Mouse (Mus musculus) hindbrain, embryonic 11.5 days (tissue): Measurements from ENCODE around the gene Lrpprc. TPM values are rescaled to one million over a fixed set of nuclear protein-coding genes. Genes with fewer than 3 reads are reported as not detected.

Experiments
- ATAC-seq: fragments of 200-750 bp; cut with Nextera tagmentation; 2 replicates; pipeline ENCODE4 v1.8.0; 2017; ENCODE audit warnings: mild to moderate bottlenecking, moderate TSS enrichment, moderate library complexity; ENCODE audit not compliant: low FRiP score
- DNase-seq: peaks from one replicate; pipeline ENCODE4 v3.0.0-alpha.2; 2015; ENCODE audit warnings: low spot score
- H3K27ac ChIP-seq: fragments of 300-500 bp; sonication (generic); 2 replicates; pipeline ENCODE4 v1.5.1; 2014; ENCODE audit warnings: mild to moderate bottlenecking, low read depth, low read length
- H3K27me3 ChIP-seq: fragments of 300-500 bp; sonication (generic); 2 replicates; pipeline ENCODE4 v1.6.1; 2014; ENCODE audit warnings: mild to moderate bottlenecking, low read length, moderate library complexity, mixed read lengths; ENCODE audit not compliant: control insufficient read depth, insufficient read depth
- H3K36me3 ChIP-seq: fragments of 300-500 bp; sonication (generic); 2 replicates; pipeline ENCODE4 v1.6.1; 2014; ENCODE audit warnings: mild to moderate bottlenecking, low read length, moderate library complexity, mixed read lengths; ENCODE audit not compliant: control insufficient read depth, insufficient read depth
- H3K4me1 ChIP-seq: fragments of 300-500 bp; sonication (generic); replicated peaks from 2 replicates; pipeline ENCODE4 v1.6.1; 2014; ENCODE audit warnings: low read length, mixed read lengths; ENCODE audit not compliant: control insufficient read depth, insufficient read depth
- H3K4me2 ChIP-seq: fragments of 300-500 bp; sonication (generic); replicated peaks from 2 replicates; pipeline ENCODE4 v1.6.1; 2014; ENCODE audit warnings: mild to moderate bottlenecking, low read depth, low read length
- H3K4me3 ChIP-seq: fragments of 300-500 bp; sonication (generic); 2 replicates; pipeline ENCODE4 v1.5.1; 2014; ENCODE audit warnings: low read depth, low read length
- H3K9ac ChIP-seq: fragments of 300-500 bp; sonication (generic); 2 replicates; pipeline ENCODE4 v1.6.1; 2014; ENCODE audit warnings: low read depth, low read length
- H3K9me3 ChIP-seq: fragments of 300-500 bp; sonication (generic); 2 replicates; pipeline ENCODE4 v1.6.1; 2016; ENCODE audit warnings: low read length; ENCODE audit not compliant: control insufficient read depth
- WGBS: fragments of 180-500 bp; shearing (Covaris S2); extraction: QIAGEN DNeasy Blood & Tissue Kit; methylation state at CpG from one replicate; pipeline ENCODE4 v1.1.7; 2014; 5-methylcytosine and 5-hydroxymethylcytosine counted together
- polyA plus RNA-seq: library from polyadenylated mRNA; unstranded; fragments of >200 nt; fragmentation: Nextera tagmentation; extraction: Ambion mirVana; gene quantifications from 2 replicates; pipeline ENCODE4 v1.2.1, GENCODE M21; 2014

Lrpprc gene
- polyA plus RNA-seq, 1 experiment from 2014 or later = 50.8 TPM

DNA sequence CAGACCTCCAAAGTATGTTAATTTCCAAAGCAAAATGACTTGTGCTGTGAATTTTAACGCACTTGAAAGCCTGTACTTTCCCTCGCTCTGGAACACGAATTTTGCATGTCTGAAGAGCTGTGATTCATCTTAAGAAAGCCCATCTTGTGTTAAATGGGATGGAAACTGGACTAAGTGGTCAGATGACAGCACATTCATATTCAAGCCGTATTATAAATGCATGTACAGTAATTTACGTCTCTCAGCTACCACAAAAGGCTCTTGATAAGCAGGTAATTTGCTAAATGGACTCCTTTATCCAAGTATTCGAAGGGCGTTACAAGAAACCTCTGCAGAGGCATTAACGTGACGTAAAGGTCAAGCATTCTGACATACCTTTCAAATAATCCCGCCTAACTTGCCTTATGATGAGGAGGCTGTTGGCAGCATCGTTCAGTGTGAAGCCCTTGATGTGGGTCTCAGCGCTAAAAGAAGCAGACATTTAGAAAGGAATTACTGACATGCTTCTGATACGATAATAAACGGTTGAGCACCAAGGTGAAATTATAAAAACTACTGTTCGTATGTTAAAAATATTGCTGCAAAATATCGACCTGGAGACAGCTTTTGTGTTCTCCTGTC lies 74.2 kb downstream of the Lrpprc start:
- 69% methylated on average over 16 of the region's 16 CpGs for WGBS
- Histone ChIP-seq H3K27me3 (no peaks in the 10 kb centered on the region), H3K9me3 (no peaks in the 10 kb centered on the region), H3K9ac (no peak overlapping the region), H3K4me1 (0 out of 2 replicates have a peak, but pooled peaks cover 2% of the 10 kb centered on the region), H3K4me3 (no peak overlapping the region), H3K4me2 (no peak overlapping the region), H3K36me3 (no peaks in the 10 kb centered on the region), H3K27ac (no peak overlapping the region)
- no peak for DNase-seq
- no peak for ATAC-seq

DNA sequence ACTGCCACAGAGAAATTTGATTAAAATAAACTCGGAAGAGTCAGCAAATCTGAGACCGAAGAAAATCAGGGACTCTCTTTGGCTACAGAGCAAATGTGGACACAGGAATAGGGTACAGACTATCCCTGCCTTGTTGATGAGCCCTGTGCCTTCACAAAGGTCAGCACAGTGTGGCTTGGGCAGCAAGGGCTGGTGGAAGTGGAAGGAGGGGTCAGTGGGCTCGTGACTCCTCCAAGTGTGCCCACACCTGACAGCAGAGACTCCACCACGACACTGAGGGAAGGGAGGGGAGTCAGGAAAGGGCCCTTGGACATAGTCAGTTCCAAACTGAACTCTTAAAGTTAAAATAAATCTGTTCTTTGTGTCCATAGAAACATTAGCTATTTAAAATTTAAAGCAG lies 75.7 kb downstream of the Lrpprc start:
- Histone ChIP-seq H3K4me2 (no peak overlapping the region), H3K4me3 (no peak overlapping the region), H3K36me3 (no peaks in the 10 kb centered on the region), H3K4me1 (0 out of 2 replicates have a peak, but pooled peaks cover 2% of the 10 kb centered on the region), H3K27ac (no peak overlapping the region), H3K27me3 (no peaks in the 10 kb centered on the region), H3K9me3 (no peaks in the 10 kb centered on the region), H3K9ac (no peak overlapping the region)
- DNase-seq (no peak), ATAC-seq (no peak)
- WGBS = 79% methylated on average over 4 of the region's 4 CpGs

- no peak overlapping the region for H3K27ac ChIP-seq
- no peak for ATAC-seq
- WGBS = 80% methylated on average over 18 of the region's 18 CpGs
These were observed 76.9 kb downstream of the Lrpprc start for GRCm38 (mm10) chr17:84713563-84714164.

DNA sequence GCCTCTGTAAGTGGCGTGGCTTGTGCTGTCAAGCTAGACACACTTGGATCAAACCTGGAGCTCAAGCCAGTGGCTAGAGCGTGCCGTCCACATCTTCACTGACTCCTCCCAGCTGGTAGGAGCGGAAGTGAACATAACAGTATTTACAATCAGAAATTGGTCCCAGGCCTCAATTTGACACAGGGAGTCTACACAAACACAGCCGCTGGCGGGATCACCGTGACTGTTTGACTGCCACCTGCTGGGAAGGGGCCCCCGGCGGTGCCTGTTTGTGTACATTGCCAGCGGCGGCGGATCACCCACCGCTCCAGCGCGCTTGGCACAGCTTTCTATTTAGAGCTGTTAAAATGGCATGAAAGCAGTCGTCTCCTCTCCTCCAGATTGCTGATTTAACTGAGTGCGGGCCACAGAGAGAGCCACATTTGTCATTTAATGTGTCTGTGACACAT lies 81.2 kb downstream of the Lrpprc start:
- H3K4me3 ChIP-seq = no peak overlapping the region
- no peaks in the 10 kb centered on the region for H3K27me3 ChIP-seq
- peak; percentile 60 for DNase-seq
- H3K4me2 ChIP-seq = no peak overlapping the region
- H3K9me3 ChIP-seq = no peaks in the 10 kb centered on the region
- WGBS = 46% methylated on average over 17 of the region's 17 CpGs
- no peak overlapping the region for H3K27ac ChIP-seq
- no peak overlapping the region for H3K9ac ChIP-seq
- H3K36me3 ChIP-seq = no peaks in the 10 kb centered on the region
- peak; percentile 54; the same call in 1 of the 2 replicates for ATAC-seq
- peaks cover 4% of the 10 kb centered on the region; the same call in 1 of the 2 replicates for H3K4me1 ChIP-seq

More at GRCm38 (mm10) chr17:84713563-84714164, 76.9 kb downstream of the Lrpprc start:
- Histone ChIP-seq H3K4me3 (no peak overlapping the region), H3K9me3 (no peaks in the 10 kb centered on the region), H3K27me3 (no peaks in the 10 kb centered on the region), H3K4me2 (no peak overlapping the region), H3K4me1 (peaks cover 6% of the 10 kb centered on the region; the same call in 1 of the 2 replicates), H3K36me3 (no peaks in the 10 kb centered on the region), H3K9ac (no peak overlapping the region)
- DNase-seq = no peak

- H3K4me3 ChIP-seq = no peak overlapping the region
- H3K27me3 ChIP-seq = no peaks in the 10 kb centered on the region
- H3K4me1 ChIP-seq = peaks cover 4% of the 10 kb centered on the region; the same call in 1 of the 2 replicates
- H3K4me2 ChIP-seq = no peak overlapping the region
- H3K27ac ChIP-seq = no peak overlapping the region
- H3K9ac ChIP-seq = no peak overlapping the region
- WGBS = 83% methylated on average over 7 of the region's 7 CpGs
- no peaks in the 10 kb centered on the region for H3K36me3 ChIP-seq
- H3K9me3 ChIP-seq = no peaks in the 10 kb centered on the region
- DNase-seq = no peak
- no peak for ATAC-seq
These were observed 81.8 kb downstream of the Lrpprc start for GRCm38 (mm10) chr17:84708818-84709217.

DNA sequence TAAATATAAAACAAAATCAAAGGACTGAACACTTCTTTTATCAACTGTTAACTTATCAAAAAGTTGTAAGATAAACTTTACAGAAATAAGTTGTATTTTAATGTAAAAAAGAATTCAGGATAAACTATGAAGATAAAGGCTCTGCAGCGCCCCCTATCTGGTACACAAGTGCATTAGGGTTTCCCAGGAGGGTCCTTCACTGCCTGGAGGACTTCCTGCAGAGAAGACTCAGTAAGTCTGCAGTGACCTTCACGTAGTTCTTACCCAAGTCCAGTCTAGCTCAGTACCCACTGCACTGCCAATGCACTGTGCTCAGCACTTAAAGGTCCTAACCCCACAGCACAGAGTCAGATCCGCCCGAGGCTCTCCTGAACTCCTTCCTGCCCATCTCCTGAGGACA lies 83.2 kb downstream of the Lrpprc start:
- no peak overlapping the region for H3K9ac ChIP-seq
- DNase-seq (peak; percentile 40), ATAC-seq (no peak)
- no peak overlapping the region for H3K27ac ChIP-seq
- peaks cover 4% of the 10 kb centered on the region; the same call in 1 of the 2 replicates for H3K4me1 ChIP-seq
- no peaks in the 10 kb centered on the region for H3K36me3 ChIP-seq
- H3K4me2 ChIP-seq = no peak overlapping the region
- H3K9me3 ChIP-seq = no peaks in the 10 kb centered on the region
- H3K27me3 ChIP-seq = no peaks in the 10 kb centered on the region
- 76% methylated on average over 4 of the region's 4 CpGs for WGBS
- H3K4me3 ChIP-seq = no peak overlapping the region

DNA sequence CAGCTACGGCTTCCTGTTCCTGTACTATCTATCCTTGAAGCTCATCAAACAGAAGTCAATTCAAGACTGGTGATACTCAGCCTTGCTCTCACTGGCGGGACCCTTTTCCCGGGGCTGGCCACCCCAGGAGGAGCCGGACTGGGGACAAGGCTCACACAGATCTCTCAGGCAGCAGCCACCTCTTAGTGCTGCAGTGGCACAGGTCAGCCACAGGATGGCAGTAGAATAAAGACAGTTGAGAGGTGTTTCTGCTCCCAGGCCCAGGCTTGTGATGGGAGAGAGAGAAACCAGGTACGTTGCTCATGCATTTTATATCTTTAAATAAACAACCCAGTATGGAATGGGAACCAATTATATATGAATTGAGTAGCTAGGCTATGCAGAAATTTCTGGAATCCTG lies 91.9 kb downstream of the Lrpprc start:
- H3K27me3 ChIP-seq = no peaks in the 10 kb centered on the region
- 32% methylated on average over 5 of the region's 5 CpGs for WGBS
- peak; percentile 77 for DNase-seq
- peak; percentile 43; the same call in 1 of the 2 replicates for ATAC-seq
- H3K4me2 ChIP-seq = no peak overlapping the region
- H3K36me3 ChIP-seq = no peaks in the 10 kb centered on the region
- no peaks in the 10 kb centered on the region for H3K4me1 ChIP-seq
- H3K9ac ChIP-seq = no peak overlapping the region
- no peak overlapping the region for H3K27ac ChIP-seq
- no peak overlapping the region for H3K4me3 ChIP-seq
- no peaks in the 10 kb centered on the region for H3K9me3 ChIP-seq

DNA sequence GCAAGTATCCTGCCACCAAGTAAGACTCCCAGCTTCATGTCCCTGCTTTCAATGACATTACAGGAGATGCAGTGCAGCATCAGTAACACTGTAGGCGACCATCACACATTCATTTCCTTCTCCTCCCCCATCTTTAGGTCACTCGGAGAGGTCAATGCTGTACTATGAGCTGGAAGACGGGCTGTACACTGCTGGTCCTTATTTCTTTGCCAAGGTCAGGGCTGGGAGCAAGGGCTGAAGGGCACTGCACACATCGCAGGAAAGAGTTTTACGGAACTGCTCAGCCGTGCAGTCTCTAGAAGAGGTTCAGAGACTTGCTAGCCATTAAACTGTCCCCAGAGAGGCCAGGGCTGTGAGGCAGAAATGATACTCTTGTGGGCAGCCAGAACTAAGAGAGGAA lies 94.1 kb downstream of the Lrpprc start:
- DNase-seq = no peak

GRCm38 (mm10) chr17:84693741-84694140 lies 96.8 kb downstream of the Lrpprc start:
- no peak for ATAC-seq
- no peaks in the 10 kb centered on the region for H3K36me3 ChIP-seq
- no peak overlapping the region for H3K9ac ChIP-seq
- H3K27ac ChIP-seq = no peak overlapping the region
- no peak for DNase-seq
- H3K4me2 ChIP-seq = no peak overlapping the region
- no peaks in the 10 kb centered on the region for H3K9me3 ChIP-seq
- H3K4me1 ChIP-seq = no peaks in the 10 kb centered on the region
- WGBS = 84% methylated on average over 2 of the region's 2 CpGs
- no peak overlapping the region for H3K4me3 ChIP-seq
- no peaks in the 10 kb centered on the region for H3K27me3 ChIP-seq

More for the DNA sequence above, 94.1 kb downstream of the Lrpprc start:
- Histone ChIP-seq H3K27me3 (no peaks in the 10 kb centered on the region), H3K4me1 (no peaks in the 10 kb centered on the region), H3K27ac (no peak overlapping the region), H3K4me3 (no peak overlapping the region), H3K36me3 (no peaks in the 10 kb centered on the region), H3K9ac (no peak overlapping the region), H3K4me2 (no peak overlapping the region), H3K9me3 (no peaks in the 10 kb centered on the region)
- 78% methylated on average over 6 of the region's 6 CpGs for WGBS
- no peak for ATAC-seq
